Mouse (Mus musculus) kidney, adult 2 months (tissue): ENCODE data around the gene Cdadc1. TPM values are rescaled to one million over a fixed set of nuclear protein-coding genes. Genes with fewer than 3 reads are reported as not detected.
A peak's percentile ranks its signal among the peaks of the same experiment; 100 is the strongest.

Experiments
- DNase-seq: peaks from one replicate; pipeline ENCODE4 v3.0.0; 2021
- H3K27ac ChIP-seq: fragments of 200-500 bp; 2 replicates; pipeline ENCODE4 v1.5.1; 2012; ENCODE audit warnings: low read depth, low read length, control low read depth, inconsistent platforms; ENCODE audit not compliant: insufficient read depth
- H3K27me3 ChIP-seq: fragments of 200-500 bp; replicated peaks from 2 replicates; pipeline ENCODE4 v1.6.1; 2012; ENCODE audit warnings: mild to moderate bottlenecking, moderate library complexity, low read length, inconsistent platforms; ENCODE audit not compliant: control insufficient read depth, insufficient read depth
- H3K36me3 ChIP-seq: fragments of 200-500 bp; 2 replicates; pipeline ENCODE4 v1.6.1; 2012; ENCODE audit warnings: mild to moderate bottlenecking, moderate library complexity, low read length, inconsistent platforms; ENCODE audit not compliant: control insufficient read depth, insufficient read depth
- H3K4me1 ChIP-seq: fragments of 200-500 bp; 2 replicates; pipeline ENCODE4 v1.6.1; 2011; ENCODE audit warnings: low read length; ENCODE audit not compliant: control insufficient read depth, insufficient read depth
- H3K4me3 ChIP-seq: fragments of 200-500 bp; 2 replicates; pipeline ENCODE4 v1.5.1; 2011; ENCODE audit warnings: mild to moderate bottlenecking, low read depth, low read length, control low read depth; ENCODE audit not compliant: insufficient read depth
- CTCF ChIP-seq: fragments of 200-500 bp; conservative IDR thresholded peaks from 2 replicates; pipeline ENCODE4 v1.5.1; 2011; ENCODE audit warnings: low read depth, mild to moderate bottlenecking, control low read depth, low read length, moderate library complexity, mixed read lengths; ENCODE audit not compliant: insufficient read depth, insufficient read length
- POLR2A ChIP-seq: fragments of 200-500 bp; IDR thresholded peaks from one replicate; pipeline ENCODE4 v1.6.1; 2011; ENCODE audit warnings: low read depth, low read length, control low read depth
- WGBS: fragments of 180-500 bp; shearing (Covaris S2); methylation state at CpG from one replicate; pipeline ENCODE4 v1.1.7; 2018; 5-methylcytosine and 5-hydroxymethylcytosine counted together
- polyA plus RNA-seq: library from polyadenylated mRNA; depleted of rRNA; stranded (reverse); fragments of >200 nt; gene quantifications from 2 replicates; pipeline ENCODE4 v1.2.3, GENCODE M21; 2012

Gene Cdadc1
- polyA plus RNA-seq, 1 experiment, result 10.8 TPM

GRCm38 (mm10) chr14:59638906-59639703 is 41.3 kb upstream of the Cdadc1 start:
- H3K27me3 ChIP-seq, result no peaks in the 10 kb centered on the region
- H3K27ac ChIP-seq, result no peak overlapping the region
- H3K4me3 ChIP-seq, result no peak overlapping the region
- WGBS, result 53% methylated on average over 7 of the region's 7 CpGs
- H3K4me1 ChIP-seq, result no peaks in the 10 kb centered on the region
- TF ChIP-seq CTCF, result no peak
- TF ChIP-seq POLR2A, result no peak
- no peaks in the 10 kb centered on the region for H3K36me3 ChIP-seq
- DNase-seq, result peak; percentile 4

GRCm38 (mm10) chr14:59633988-59634387 is 36.2 kb upstream of the Cdadc1 start:
- Histone ChIP-seq H3K27me3 (no peaks in the 10 kb centered on the region; the same call in 1 of the 2 replicates), H3K27ac (no peak overlapping the region), H3K36me3 (no peaks in the 10 kb centered on the region), H3K4me1 (no peaks in the 10 kb centered on the region), H3K4me3 (no peak overlapping the region)
- no peak for DNase-seq
- TF ChIP-seq POLR2A (no peak), CTCF (no peak)
- WGBS, result 54% methylated on average over 9 of the region's 9 CpGs

GRCm38 (mm10) chr14:59633295-59633898 is 35.6 kb upstream of the Cdadc1 start:
- no peaks in the 10 kb centered on the region for H3K36me3 ChIP-seq
- no peak overlapping the region for H3K4me3 ChIP-seq
- TF ChIP-seq CTCF (no peak), POLR2A (no peak)
- no peak overlapping the region for H3K27ac ChIP-seq
- WGBS, result 65% methylated on average over 5 of the region's 5 CpGs
- H3K27me3 ChIP-seq, result no peaks in the 10 kb centered on the region; the same call in 1 of the 2 replicates
- H3K4me1 ChIP-seq, result no peaks in the 10 kb centered on the region
- no peak for DNase-seq

- Histone ChIP-seq H3K27me3 (no peaks in the 10 kb centered on the region; the same call in 1 of the 2 replicates), H3K4me1 (no peaks in the 10 kb centered on the region), H3K4me3 (no peak overlapping the region), H3K36me3 (no peaks in the 10 kb centered on the region), H3K27ac (no peak overlapping the region)
- no peak for TF ChIP-seq CTCF
- TF ChIP-seq POLR2A, result no peak
- no peak for DNase-seq
- WGBS, result 95% methylated on average over 6 of the region's 6 CpGs
Measured at GRCm38 (mm10) chr14:59632067-59632466, 34.3 kb upstream of the Cdadc1 start.

DNA sequence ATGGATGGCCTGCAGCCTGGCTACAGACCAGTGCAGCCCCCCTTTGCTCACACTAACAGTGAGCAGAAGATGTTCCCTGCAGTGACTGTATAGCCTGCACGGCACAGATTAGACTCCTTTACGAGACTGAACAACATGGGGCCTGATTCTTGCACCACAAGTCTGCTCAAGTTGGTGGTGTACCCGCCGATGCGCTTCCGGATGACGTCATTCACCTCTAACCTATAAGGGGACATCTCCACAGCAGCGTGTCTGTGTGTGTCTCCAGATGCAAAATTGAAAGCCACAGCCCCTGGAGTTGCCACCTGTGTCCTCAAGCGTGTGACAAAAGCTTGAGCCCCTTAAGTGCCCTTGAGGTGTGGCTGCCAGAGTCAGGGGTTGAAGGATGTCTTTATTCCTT is 32.3 kb upstream of the Cdadc1 start:
- WGBS, result 93% methylated on average over 9 of the region's 9 CpGs
- no peaks in the 10 kb centered on the region; the same call in 1 of the 2 replicates for H3K27me3 ChIP-seq
- no peak overlapping the region for H3K27ac ChIP-seq
- no peaks in the 10 kb centered on the region for H3K4me1 ChIP-seq
- no peak overlapping the region for H3K4me3 ChIP-seq
- H3K36me3 ChIP-seq, result no peaks in the 10 kb centered on the region
- TF ChIP-seq POLR2A (no peak), CTCF (no peak)
- no peak for DNase-seq

GRCm38 (mm10) chr14:59629308-59629707 is 31.5 kb upstream of the Cdadc1 start:
- Histone ChIP-seq H3K4me1 (no peaks in the 10 kb centered on the region), H3K4me3 (no peak overlapping the region), H3K36me3 (no peaks in the 10 kb centered on the region), H3K27me3 (no peaks in the 10 kb centered on the region; the same call in 1 of the 2 replicates), H3K27ac (no peak overlapping the region)
- no peak for DNase-seq
- WGBS, result 60% methylated on average over 15 of the region's 15 CpGs
- TF ChIP-seq CTCF (no peak), POLR2A (no peak)

DNA sequence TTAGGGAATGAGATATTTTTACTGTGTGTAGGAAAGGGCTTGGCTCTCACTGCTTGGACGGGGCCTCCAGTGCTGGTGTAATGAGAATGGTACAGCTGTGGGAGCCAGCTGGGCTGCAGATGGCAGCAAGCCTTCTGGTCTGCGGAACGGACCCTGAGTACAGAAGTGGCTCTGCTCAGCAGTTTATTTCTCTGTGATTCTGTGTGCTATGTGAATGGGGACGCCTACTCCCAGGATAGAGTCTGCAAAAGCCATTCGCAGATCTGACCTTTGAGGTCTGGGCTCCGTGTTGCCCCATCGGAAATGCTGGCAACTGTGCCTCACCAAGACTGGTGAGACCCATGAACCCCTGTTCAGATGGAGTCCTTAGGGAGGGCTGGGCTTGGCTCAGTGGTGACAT is 30.1 kb upstream of the Cdadc1 start:
- TF ChIP-seq CTCF, result no peak
- no peak for TF ChIP-seq POLR2A
- 66% methylated on average over 7 of the region's 7 CpGs for WGBS
- Histone ChIP-seq H3K36me3 (no peaks in the 10 kb centered on the region), H3K4me3 (no peak overlapping the region), H3K27me3 (no peaks in the 10 kb centered on the region; the same call in 1 of the 2 replicates), H3K27ac (no peak overlapping the region), H3K4me1 (no peaks in the 10 kb centered on the region)
- no peak for DNase-seq
